Mouse (Mus musculus): ENCODE measurements around the gene Myo18a.

Gene Myo18a

GRCm38 (mm10) chr11:77771879-77772713 is 9.1 kb downstream of the Myo18a start:
- DNase-seq, result no peak

GRCm38 (mm10) chr11:77775701-77776400 is 12.8 kb downstream of the Myo18a start:
- peak; percentile 53 to 61 for DNase-seq

GRCm38 (mm10) chr11:77777436-77777835 is 14.4 kb downstream of the Myo18a start:
- no peak for DNase-seq

GRCm38 (mm10) chr11:77777937-77778336 is 14.9 kb downstream of the Myo18a start:
- DNase-seq, result no peak

- no peak for DNase-seq
Observed at GRCm38 (mm10) chr11:77779240-77779639, 16.2 kb downstream of the Myo18a start.

- peak; percentile 45 to 65 for DNase-seq
Observed at GRCm38 (mm10) chr11:77781088-77781487, 18.0 kb downstream of the Myo18a start.

- no peak for DNase-seq
Observed at GRCm38 (mm10) chr11:77782104-77782815, 19.2 kb downstream of the Myo18a start.

- peak; percentile 51 to 67 for DNase-seq
Observed at GRCm38 (mm10) chr11:77783211-77783746, 20.2 kb downstream of the Myo18a start.

- DNase-seq, result peak; percentile 57 to 66
Observed at GRCm38 (mm10) chr11:77783747-77784646, 21.0 kb downstream of the Myo18a start.

- DNase-seq, result no peak
Observed at GRCm38 (mm10) chr11:77784894-77785293, 21.8 kb downstream of the Myo18a start.

GRCm38 (mm10) chr11:77785396-77785767 is 22.3 kb downstream of the Myo18a start:
- DNase-seq, result no peak

GRCm38 (mm10) chr11:77785768-77786561 is 22.9 kb downstream of the Myo18a start:
- DNase-seq, result peak; percentile 69 to 78

- no peak for DNase-seq
Observed at GRCm38 (mm10) chr11:77787707-77788106, 24.7 kb downstream of the Myo18a start, which contains the start of gene Gm10277. Gm10277 (minus strand) TSS chr11:77787747.

GRCm38 (mm10) chr11:77789512-77789911 is 26.5 kb downstream of the Myo18a start:
- DNase-seq, result no peak

- DNase-seq, result no peak
Observed at GRCm38 (mm10) chr11:77790286-77790685, 27.2 kb downstream of the Myo18a start.

- DNase-seq, result peak in 1 of 2 experiments; percentile 63
Observed at GRCm38 (mm10) chr11:77791241-77791727, 28.2 kb downstream of the Myo18a start.

GRCm38 (mm10) chr11:77791752-77792565 is 28.9 kb downstream of the Myo18a start:
- peak; percentile 93 to 96 for DNase-seq

- DNase-seq, result no peak
Observed at GRCm38 (mm10) chr11:77792566-77792909, 29.5 kb downstream of the Myo18a start.

GRCm38 (mm10) chr11:77793238-77793930 is 30.3 kb downstream of the Myo18a start:
- peak; percentile 97 to 98 for DNase-seq

Data from lung, adult 18-20 months (tissue).